Mouse (Mus musculus) CH12.LX (cell line): ENCODE measurements around the gene Cntn4.

Experiments
- CTCF ChIP-seq, 2 experiments: IDR thresholded peaks in 1 of 2; conservative IDR thresholded peaks in 1 of 2; 2 replicates each; pipeline ENCODE4 v1.5.1; 2011 to 2012; ENCODE audit warnings: low read depth in 2 of 2, low read length in 2 of 2, improper control_type of control experiment in 1 of 2, inconsistent platforms in 1 of 2, mild to moderate bottlenecking in 1 of 2, moderate library complexity in 1 of 2
- E2F4 ChIP-seq: IDR thresholded peaks from 2 replicates; pipeline ENCODE4 v1.6.1; 2011; ENCODE audit warnings: low read depth, low read length, improper control_type of control experiment; ENCODE audit not compliant: insufficient replicate concordance
- ELF1 ChIP-seq: IDR thresholded peaks from 2 replicates; pipeline ENCODE4 v1.6.1; 2014; ENCODE audit warnings: low read depth, mild to moderate bottlenecking, inconsistent platforms, low read length, improper control_type of control experiment
- GABPA ChIP-seq: IDR thresholded peaks from 2 replicates; pipeline ENCODE4 v1.6.1; 2012; ENCODE audit warnings: low read depth, low read length, improper control_type of control experiment, inconsistent platforms; ENCODE audit not compliant: insufficient replicate concordance
- HCFC1 ChIP-seq: IDR thresholded peaks from 2 replicates; pipeline ENCODE4 v1.6.1; 2012; ENCODE audit warnings: low read depth, mild to moderate bottlenecking, inconsistent platforms, low read length, improper control_type of control experiment
- JUND ChIP-seq: conservative IDR thresholded peaks from 2 replicates; pipeline ENCODE4 v1.6.1; 2011; ENCODE audit warnings: low read depth, low read length, improper control_type of control experiment
- MAFK ChIP-seq: IDR thresholded peaks from 2 replicates; pipeline ENCODE4 v1.6.1; 2011; ENCODE audit warnings: low read length, improper control_type of control experiment; ENCODE audit not compliant: insufficient replicate concordance
- MAZ ChIP-seq: IDR thresholded peaks from 2 replicates; pipeline ENCODE4 v1.6.1; 2012; ENCODE audit warnings: low read depth, mild to moderate bottlenecking, inconsistent platforms, low read length, improper control_type of control experiment, moderate library complexity
- NRF1 ChIP-seq: IDR thresholded peaks from 2 replicates; pipeline ENCODE4 v1.6.1; 2014; ENCODE audit warnings: low read depth, mild to moderate bottlenecking, inconsistent platforms, low read length, improper control_type of control experiment, moderate library complexity
- PAX5 ChIP-seq: IDR thresholded peaks from 2 replicates; pipeline ENCODE4 v1.6.1; 2012; ENCODE audit warnings: low read length, inconsistent platforms, mixed read lengths
- POLR2A ChIP-seq: IDR thresholded peaks from 2 replicates; pipeline ENCODE4 v1.6.1; 2011; ENCODE audit warnings: low read depth, mild to moderate bottlenecking, improper control_type of control experiment, low read length
- POLR2AphosphoS2 ChIP-seq: IDR thresholded peaks from 2 replicates; pipeline ENCODE4 v1.6.1; 2011; ENCODE audit warnings: low read depth, low read length, improper control_type of control experiment
- TBP ChIP-seq: conservative IDR thresholded peaks from 2 replicates; pipeline ENCODE4 v1.6.1; 2011; ENCODE audit warnings: low read depth, low read length, improper control_type of control experiment

DNA sequence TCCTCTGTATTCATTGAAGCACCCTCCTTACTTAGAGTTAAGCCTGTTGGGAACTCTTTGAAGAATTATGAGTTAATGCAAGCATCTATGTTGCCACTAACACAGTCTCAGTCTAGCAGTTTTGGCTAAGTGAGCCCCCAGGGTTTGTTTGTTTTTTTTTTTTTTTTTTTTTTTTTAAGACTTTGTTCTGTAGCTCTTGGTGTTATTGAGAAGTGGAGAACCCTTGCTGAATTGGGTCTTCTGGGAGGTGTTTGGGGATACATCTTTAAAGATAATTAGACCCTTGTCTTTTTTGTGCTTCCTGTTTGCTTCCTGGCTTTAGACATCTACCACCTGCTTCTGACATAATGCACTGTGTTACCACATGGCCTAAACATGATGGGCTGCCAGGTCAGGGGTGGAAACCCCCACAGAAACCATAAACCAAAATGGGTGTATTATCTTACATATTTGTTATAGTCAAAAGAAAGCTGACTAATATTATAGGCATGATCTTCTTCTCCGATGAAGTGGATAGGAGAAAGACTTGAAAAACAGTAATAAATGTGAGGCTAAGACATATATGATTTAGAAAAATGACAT lies 1062.9 kb downstream of the Cntn4 start:
- no peak for TF ChIP-seq CTCF (conservative IDR thresholded peaks at IDR 0.05 in 1 of 2, IDR thresholded peaks at IDR 0.05 in 1 of 2; ENCODE audit: low read depth in 2 of 2, low read length in 2 of 2)
- TF ChIP-seq NRF1, result no peak
- no peak for TF ChIP-seq E2F4
- no peak for TF ChIP-seq GABPA
- TF ChIP-seq HCFC1, result no peak
- TF ChIP-seq ELF1, result peak; percentile 38; the same call in 1 of the 2 replicates
- TF ChIP-seq POLR2A, result no peak
- TF ChIP-seq TBP, result no peak
- no peak for TF ChIP-seq MAZ
- no peak for TF ChIP-seq MAFK
- TF ChIP-seq POLR2AphosphoS2, result no peak
- TF ChIP-seq PAX5, result no peak
- TF ChIP-seq JUND, result 0 out of 2 replicates have a peak, but pooled peaks have one; percentile 11
